In genomic region chr8:122190349-122191053, GRCm38 (mm10) we compare ENCODE assay signal across 9 mouse cellular contexts.
DNase-seq lines count a peak whose midpoint lies in the region; ATAC-seq and TF ChIP-seq lines count a peak whose summit lies in the region.
"Had no signal": no experiment of that assay in that cellular context is flagged by ENCODE, and none has a peak within 500 bp of the region (broad histone marks: within the 10 kb centered on the region; RNA-seq: fewer than 3 reads in every experiment).

No protein-coding gene starts in this region.

- whole genome bisulfite sequencing in kidney, adult 2 months: 35% methylated on average over 16 of the region's 16 CpGs
- WGBS in kidney, embryonic 15.5 days: 23% methylated on average over 16 of the region's 16 CpGs
- WGBS in heart, postnatal 0 days: 50% methylated on average over 16 of the region's 16 CpGs
- 17% methylated on average over 16 of the region's 16 CpGs for WGBS in limb, embryonic 15.5 days
- 86% methylated on average over 16 of the region's 16 CpGs for WGBS in thymus, adult 2 months

- no peak overlapping the region for H3K4me3 ChIP-seq in kidney, adult 2 months (ENCODE audit: insufficient read depth, low read depth, low read length)
- H3K4me3 ChIP-seq in kidney, embryonic 15.5 days (replicated peaks): no peak overlapping the region
- no peak overlapping the region for H3K4me3 ChIP-seq in heart, postnatal 0 days (ENCODE audit: low read depth, low read length)
- H3K4me3 ChIP-seq in limb, embryonic 15.5 days: no peak overlapping the region
- H3K4me3 ChIP-seq in thymus, adult 2 months (ENCODE audit: control insufficient read depth, insufficient read depth, low read length): no peak overlapping the region
- H3K4me3 ChIP-seq: hindbrain, embryonic 15.5 days had no signal

- no peak for TF ChIP-seq EP300 in heart, postnatal 0 days (IDR thresholded peaks at IDR 0.05; ENCODE audit: low read depth)

- no peak overlapping the region for H3K9ac ChIP-seq in kidney, embryonic 15.5 days
- H3K9ac ChIP-seq in heart, postnatal 0 days (replicated peaks; ENCODE audit: low read depth, low read length): no peak overlapping the region
- no peak overlapping the region for H3K9ac ChIP-seq in limb, embryonic 15.5 days
- H3K9ac ChIP-seq: hindbrain, embryonic 15.5 days had no signal

- no peaks in the 10 kb centered on the region for H3K27me3 ChIP-seq in kidney, adult 2 months (replicated peaks; ENCODE audit: control insufficient read depth, insufficient read depth, low read length)
- no peaks in the 10 kb centered on the region for H3K27me3 ChIP-seq in kidney, embryonic 15.5 days
- H3K27me3 ChIP-seq in heart, postnatal 0 days (ENCODE audit: control insufficient read depth, insufficient read depth, low read length): 0 out of 2 replicates have a peak, but pooled peaks cover 2% of the 10 kb centered on the region
- H3K27me3 ChIP-seq in limb, embryonic 15.5 days: no peaks in the 10 kb centered on the region
- H3K27me3 ChIP-seq in thymus, adult 2 months (ENCODE audit: control insufficient read depth, insufficient read depth, low read length): no peaks in the 10 kb centered on the region; the same call in 1 of the 2 replicates
- H3K27me3 ChIP-seq: hindbrain, embryonic 15.5 days had no signal

- ATAC-seq in kidney, embryonic 15.5 days (replicated peaks; ENCODE audit: low FRiP score): no peak
- ATAC-seq in heart, postnatal 0 days (ENCODE audit: insufficient read depth, low read depth): 0 out of 2 replicates have a peak, but pooled peaks have one; percentile 21
- peak; percentile 22; the same call in 1 of the 2 replicates for ATAC-seq in limb, embryonic 15.5 days (ENCODE audit: insufficient number of reproducible peaks, low FRiP score, low TSS enrichment, low read depth)

- H3K4me2 ChIP-seq in kidney, embryonic 15.5 days: no peak overlapping the region
- H3K4me2 ChIP-seq in heart, postnatal 0 days (ENCODE audit: low read depth, low read length): no peak overlapping the region
- peak overlapping the region; percentile 14 for H3K4me2 ChIP-seq in limb, embryonic 15.5 days
- H3K4me2 ChIP-seq: hindbrain, embryonic 15.5 days had no signal

- no peak for TF ChIP-seq CTCF in kidney, adult 2 months (conservative IDR thresholded peaks at IDR 0.05; ENCODE audit: insufficient read depth, insufficient read length, low read depth, low read length)
- TF ChIP-seq CTCF in heart, postnatal 0 days (IDR thresholded peaks at IDR 0.05; ENCODE audit: low read depth): no peak
- TF ChIP-seq CTCF in thymus, adult 2 months (IDR thresholded peaks at IDR 0.05; ENCODE audit: borderline replicate concordance, control insufficient read depth, extremely low read depth, insufficient read depth, low read length, poor library complexity): no peak

- no peaks in the 10 kb centered on the region for H3K9me3 ChIP-seq in kidney, embryonic 15.5 days (replicated peaks)
- no peaks in the 10 kb centered on the region for H3K9me3 ChIP-seq in heart, postnatal 0 days (replicated peaks; ENCODE audit: control insufficient read depth, low read length)
- H3K9me3 ChIP-seq in limb, embryonic 15.5 days: no peaks in the 10 kb centered on the region
- H3K9me3 ChIP-seq: hindbrain, embryonic 15.5 days had no signal

- H3K36me3 ChIP-seq in kidney, adult 2 months (ENCODE audit: control insufficient read depth, insufficient read depth, low read length): no peaks in the 10 kb centered on the region
- no peaks in the 10 kb centered on the region for H3K36me3 ChIP-seq in kidney, embryonic 15.5 days
- no peaks in the 10 kb centered on the region for H3K36me3 ChIP-seq in heart, postnatal 0 days (replicated peaks; ENCODE audit: control insufficient read depth, insufficient read depth, low read length)
- H3K36me3 ChIP-seq in limb, embryonic 15.5 days: no peaks in the 10 kb centered on the region
- no peaks in the 10 kb centered on the region for H3K36me3 ChIP-seq in thymus, adult 2 months (ENCODE audit: control insufficient read depth, insufficient read depth, low read length)
- H3K36me3 ChIP-seq: hindbrain, embryonic 15.5 days had no signal

- no peak overlapping the region for H3K27ac ChIP-seq in kidney, adult 2 months (ENCODE audit: insufficient read depth, low read depth, low read length)
- no peak overlapping the region for H3K27ac ChIP-seq in kidney, embryonic 15.5 days
- H3K27ac ChIP-seq in heart, postnatal 0 days (ENCODE audit: low read depth): no peak overlapping the region; the same call in 1 of the 2 replicates
- H3K27ac ChIP-seq in limb, embryonic 15.5 days: peak overlapping the region; percentile 83
- H3K27ac ChIP-seq in thymus, adult 2 months (ENCODE audit: control insufficient read depth, insufficient read depth, low read length): no peak overlapping the region
- H3K27ac ChIP-seq: hindbrain, embryonic 15.5 days had no signal

- TF ChIP-seq POLR2A in kidney, adult 2 months (IDR thresholded peaks at IDR 0.05; ENCODE audit: low read depth, low read length): no peak
- TF ChIP-seq POLR2A in thymus, adult 2 months (IDR thresholded peaks at IDR 0.05; ENCODE audit: control insufficient read depth, extremely low read depth, insufficient read depth, low read length, poor library complexity): no peak

- peak; percentile 7 for DNase-seq in kidney, adult 2 months
- peak; percentile 32 for DNase-seq in brain, embryonic 18.5 days (ENCODE audit: low read depth, low spot score)
- no peak for DNase-seq in heart, postnatal 0 days (ENCODE audit: low spot score)
- no peak for DNase-seq in thymus, adult 2 months
- DNase-seq in cerebellum, postnatal 25 days: no peak
- DNase-seq in cerebellum, adult 9-11 months: no peak

- H3K4me1 ChIP-seq in kidney, adult 2 months (ENCODE audit: control insufficient read depth, insufficient read depth, low read length): no peaks in the 10 kb centered on the region
- peaks cover 42% of the 10 kb centered on the region for H3K4me1 ChIP-seq in kidney, embryonic 15.5 days
- H3K4me1 ChIP-seq in heart, postnatal 0 days (ENCODE audit: control insufficient read depth, insufficient read depth): no peaks in the 10 kb centered on the region
- H3K4me1 ChIP-seq in limb, embryonic 15.5 days: peaks cover 64% of the 10 kb centered on the region
- H3K4me1 ChIP-seq in thymus, adult 2 months (replicated peaks; ENCODE audit: control insufficient read depth, insufficient read depth, low read length): no peaks in the 10 kb centered on the region

Comparison
In these comparisons a context has a peak if more than half of its experiments do, and no peak if none do; other contexts are left out.
1. DNase-seq: peak in kidney, adult 2 months (single experiment) and brain, embryonic 18.5 days (single experiment); none in heart, postnatal 0 days (single experiment), thymus, adult 2 months (single experiment), cerebellum, postnatal 25 days (0 of 2) and cerebellum, adult 9-11 months (single experiment).